Mouse (Mus musculus): ENCODE measurements around the gene Stx4a.
A peak's percentile ranks its signal among the peaks of the same experiment; 100 is the strongest.
"Not testable (repeated sequence)": the region's sequence is repeated elsewhere in the genome, so short reads cannot be mapped to it uniquely, and the experiment has no call there.

Gene Stx4a

DNA sequence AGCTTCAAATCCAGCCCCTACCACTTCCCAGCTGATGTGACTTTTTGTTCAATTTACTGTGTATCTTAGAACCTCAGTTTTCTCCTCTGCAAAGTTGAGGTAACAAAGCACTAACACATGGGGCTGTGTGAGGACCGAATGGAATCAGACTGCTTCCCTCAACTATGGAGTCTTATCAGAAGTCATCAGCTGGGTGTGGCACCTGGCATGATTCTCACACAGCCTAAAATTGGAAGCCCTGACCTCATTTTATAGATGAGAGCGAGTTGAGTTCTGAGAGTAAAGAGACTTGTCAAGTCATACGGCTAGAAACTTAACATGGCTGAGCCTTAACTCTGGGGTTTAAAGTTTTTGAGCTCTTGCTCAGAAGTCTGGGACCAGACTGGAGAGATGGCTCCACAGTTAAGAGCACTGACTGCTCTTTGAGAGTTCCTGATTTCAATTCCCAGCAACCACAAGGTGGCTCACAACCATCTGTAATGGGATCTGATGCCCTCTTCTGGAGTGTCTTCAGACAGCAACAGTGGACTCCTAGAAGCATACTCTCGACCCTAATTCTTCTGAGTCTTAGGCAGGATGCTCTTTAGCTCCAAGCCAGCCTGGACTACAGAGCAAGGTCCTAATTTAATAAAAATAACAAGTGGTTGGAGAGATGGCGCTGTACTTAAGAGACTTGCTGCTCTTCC, 46.2 kb downstream of the Stx4a start:
- no peak for DNase-seq

DNA sequence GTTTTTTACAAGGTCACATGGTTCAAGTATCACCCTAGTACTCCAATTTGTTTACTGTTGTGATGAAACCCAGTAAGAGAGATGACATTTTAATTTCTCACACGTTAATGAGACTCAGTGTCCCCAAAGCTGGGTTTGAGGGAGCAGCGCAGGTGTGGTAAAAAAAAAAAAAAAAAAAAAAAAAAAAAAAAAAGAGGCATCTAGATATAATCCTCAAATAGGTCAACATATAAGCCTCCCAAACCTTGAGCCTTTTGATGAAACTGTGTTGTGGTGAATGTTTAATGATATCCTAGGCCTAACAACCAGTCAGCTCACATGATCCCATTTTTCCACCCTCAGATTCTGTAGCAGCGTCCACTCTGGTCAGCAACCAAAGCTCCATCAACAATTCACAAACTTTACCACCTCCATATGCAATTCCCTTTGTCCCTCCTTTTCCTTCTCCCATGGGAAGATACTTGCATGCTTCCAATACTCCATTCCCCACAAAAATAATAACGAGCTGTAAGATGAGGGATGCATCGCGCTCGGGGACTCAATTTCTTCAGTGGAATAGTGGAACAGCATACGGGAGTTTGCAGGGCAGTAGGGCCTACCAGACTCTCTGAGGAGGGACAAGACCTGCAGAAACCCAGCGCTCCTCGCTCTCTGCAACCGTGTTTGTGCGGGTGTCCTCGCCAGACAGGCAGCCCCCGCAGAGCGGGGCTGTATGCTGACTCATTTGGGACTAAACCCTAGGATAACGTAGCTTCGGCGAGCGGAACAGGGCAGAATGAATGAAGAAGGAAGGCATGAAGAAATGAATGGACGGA, 50.9 kb downstream of the Stx4a start:
- DNase-seq: no peak

DNA sequence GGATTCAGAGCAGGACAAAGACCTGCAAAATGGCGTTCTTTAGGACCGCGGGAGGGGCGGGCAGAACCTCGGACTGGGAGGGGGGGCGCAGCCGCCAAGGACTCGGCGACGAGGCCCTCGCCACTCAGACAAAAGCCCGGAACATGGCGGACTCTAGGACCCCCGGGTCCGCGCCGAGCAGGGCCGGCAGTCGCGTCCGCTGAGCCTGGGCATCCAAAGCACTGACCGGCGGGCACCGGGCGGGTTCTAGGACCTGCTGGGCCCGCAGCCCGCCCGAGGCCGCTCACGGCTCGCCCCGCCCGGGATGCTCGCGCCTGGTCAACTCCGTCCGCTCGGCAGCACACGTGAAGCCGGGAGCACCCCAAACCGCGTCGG, 51.5 kb downstream of the Stx4a start:
- peak; percentile 87 for DNase-seq

DNA sequence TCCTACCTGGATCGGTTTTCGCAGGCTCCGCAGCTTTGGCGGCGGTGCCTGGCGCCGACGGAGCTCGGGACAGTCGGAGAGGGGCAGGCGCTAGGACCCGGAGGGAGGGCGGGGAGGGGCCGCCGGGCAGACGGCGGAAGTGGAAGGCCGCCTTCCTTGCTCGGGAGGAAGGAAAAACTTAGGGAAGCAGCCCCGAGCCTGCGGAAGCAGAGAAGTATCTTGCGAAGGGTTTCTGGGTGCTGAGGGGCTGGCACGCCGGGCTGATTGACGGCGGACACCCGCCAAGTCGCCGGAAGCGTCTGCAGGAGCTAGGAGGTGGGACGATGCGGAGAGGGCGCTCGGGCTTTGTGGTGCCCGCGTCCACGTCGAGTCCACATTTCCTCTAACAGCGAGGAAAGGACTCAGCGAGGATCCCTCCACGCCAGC, 52.0 kb downstream of the Stx4a start, which contains the start of gene Zfp646:
TSS of gene Zfp646 (plus strand) at position 181 of the 426 bp plus-strand sequence.
- DNase-seq: peak; percentile 70

DNA sequence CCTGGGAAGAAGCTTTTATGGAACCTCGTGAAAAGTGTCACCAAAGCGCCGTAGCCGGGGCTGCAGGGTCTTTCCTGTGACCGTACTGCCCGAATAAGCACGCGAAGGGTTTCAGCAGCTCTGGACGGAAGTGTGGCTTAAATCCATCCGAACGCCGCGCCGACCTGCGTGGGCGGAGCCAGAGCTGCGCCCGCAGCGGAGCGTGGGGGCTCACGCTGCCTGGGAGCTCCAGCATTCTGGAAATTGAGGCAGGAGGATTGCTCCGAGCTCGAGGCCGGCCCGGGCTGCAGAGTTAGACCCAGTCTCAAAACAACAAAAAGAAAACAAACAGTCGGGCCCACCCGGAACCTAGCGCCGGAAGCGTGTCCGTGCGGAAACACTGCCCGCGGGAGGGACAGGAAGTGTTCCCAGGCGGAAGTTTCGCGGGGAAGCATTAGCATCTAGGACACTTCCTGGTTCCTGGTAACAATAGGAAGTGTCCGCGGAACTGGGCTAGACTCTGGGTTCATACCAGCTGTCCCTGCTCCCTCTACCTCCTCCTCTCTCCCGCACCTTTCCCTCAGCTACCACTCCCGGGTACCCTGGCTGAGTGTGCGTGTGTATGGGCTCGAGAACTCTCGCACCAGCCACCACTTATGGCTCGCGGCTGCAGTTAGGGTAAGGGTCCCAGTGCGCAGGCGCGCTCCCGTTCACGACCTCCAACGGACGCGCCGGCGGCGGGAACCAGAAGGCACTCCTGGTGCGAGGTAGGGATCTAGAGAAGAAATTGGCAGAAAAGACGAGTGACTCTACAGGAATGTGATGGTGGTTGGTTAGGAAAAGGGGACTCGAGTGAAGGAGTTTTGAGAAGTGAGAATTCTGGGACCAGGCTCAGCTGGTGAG, 52.6 kb downstream of the Stx4a start, which contains the start of gene Zfp668:
TSS of gene Zfp668 (minus strand) at position 362 of the 882 bp plus-strand sequence.
- DNase-seq: peak; percentile 89

DNA sequence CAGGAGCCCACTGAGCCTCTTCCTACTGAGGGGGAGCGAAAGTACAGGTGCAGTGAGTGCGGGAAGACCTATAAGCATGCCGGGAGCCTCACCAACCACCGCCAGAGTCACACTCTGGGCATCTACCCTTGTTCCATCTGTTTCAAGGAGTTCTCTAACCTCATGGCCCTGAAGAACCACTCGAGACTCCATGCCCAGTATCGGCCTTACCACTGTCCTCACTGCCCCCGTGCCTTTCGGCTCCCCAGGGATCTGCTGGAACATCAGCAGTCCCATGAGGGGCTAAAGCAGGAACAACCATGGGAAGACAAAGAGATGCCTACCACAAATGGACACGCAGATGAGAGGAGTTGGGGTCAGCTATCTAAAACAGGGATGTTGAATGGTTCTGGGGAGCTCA, 55.2 kb downstream of the Stx4a start:
- DNase-seq: no peak

DNA sequence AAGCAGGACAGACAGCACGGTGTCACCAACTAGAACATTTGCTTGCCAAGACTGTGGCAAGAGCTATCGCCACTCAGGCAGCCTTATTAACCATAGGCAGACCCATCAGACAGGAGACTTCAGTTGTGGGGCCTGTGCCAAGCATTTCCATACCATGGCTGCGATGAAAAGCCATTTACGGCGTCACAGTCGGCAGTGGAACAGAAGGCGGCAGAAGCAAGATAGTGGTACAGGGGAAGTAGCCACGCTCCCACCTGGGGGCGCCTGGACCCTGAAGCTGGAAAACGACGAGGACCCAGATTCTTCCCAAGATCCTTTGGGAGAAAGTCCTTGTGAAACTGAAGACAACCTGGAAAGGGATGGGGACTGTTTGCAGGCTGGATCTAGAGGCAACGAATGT, 56.3 kb downstream of the Stx4a start:
- DNase-seq: no peak

DNA sequence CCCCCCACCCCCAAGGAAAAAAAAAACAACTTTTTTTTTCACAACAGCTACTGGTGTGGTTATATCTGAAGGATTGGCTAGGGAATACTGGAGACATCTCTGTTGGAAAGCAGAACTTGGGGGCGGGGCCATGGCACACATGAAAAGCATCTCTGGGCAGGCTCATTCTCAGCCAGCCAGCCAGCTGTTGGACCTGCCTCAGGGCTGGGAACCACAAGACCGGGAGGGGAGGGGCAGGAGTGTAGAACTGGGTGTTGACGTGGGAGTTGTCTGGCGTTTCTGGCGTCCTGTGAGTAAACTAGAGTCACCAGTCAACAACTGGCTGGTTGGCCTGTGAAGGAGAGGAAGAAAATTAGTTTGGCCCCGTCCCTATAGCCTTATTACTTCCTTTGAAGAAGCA, 61.9 kb downstream of the Stx4a start:
- no peak for DNase-seq

DNA sequence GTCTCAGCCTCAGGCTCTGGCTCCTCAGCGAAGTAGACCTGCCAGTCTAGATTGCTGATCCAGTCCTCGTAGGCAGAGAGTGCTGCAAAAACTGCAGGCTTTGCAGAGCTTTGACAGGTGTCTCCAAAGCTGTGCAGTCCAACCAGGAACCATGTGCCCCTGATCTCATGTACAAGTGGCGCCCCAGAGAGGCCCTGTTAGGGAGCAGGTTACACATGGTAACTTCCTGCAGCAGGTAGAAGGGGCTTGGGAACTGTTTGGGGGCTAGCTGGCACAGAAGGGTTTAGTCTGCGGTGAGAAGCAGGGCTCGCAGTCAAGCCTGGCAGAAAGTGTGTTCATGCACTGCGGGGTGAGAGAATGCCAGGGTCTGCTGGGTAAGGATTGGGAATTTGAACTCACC, 62.5 kb downstream of the Stx4a start:
- no peak for DNase-seq

DNA sequence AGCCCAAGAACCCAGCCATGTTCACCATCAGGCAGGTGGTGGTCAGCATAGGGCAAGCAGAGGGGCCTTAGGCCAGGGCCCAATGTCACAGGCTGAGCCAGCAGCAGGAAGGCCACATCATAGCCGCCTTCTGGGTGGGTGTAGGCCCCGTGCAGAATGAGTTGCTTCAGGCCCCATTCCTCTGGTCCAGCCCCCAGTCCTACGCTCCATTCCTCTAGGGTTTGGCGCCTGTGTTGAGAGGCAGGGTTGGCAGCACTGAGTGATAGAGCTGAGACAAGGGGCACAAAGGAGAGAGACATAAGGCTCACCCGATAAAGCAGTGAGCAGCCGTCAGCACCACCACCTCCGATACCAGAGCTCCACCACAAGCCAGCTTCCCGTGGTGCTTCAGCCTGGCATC, 63.1 kb downstream of the Stx4a start:
- no peak for DNase-seq

DNA sequence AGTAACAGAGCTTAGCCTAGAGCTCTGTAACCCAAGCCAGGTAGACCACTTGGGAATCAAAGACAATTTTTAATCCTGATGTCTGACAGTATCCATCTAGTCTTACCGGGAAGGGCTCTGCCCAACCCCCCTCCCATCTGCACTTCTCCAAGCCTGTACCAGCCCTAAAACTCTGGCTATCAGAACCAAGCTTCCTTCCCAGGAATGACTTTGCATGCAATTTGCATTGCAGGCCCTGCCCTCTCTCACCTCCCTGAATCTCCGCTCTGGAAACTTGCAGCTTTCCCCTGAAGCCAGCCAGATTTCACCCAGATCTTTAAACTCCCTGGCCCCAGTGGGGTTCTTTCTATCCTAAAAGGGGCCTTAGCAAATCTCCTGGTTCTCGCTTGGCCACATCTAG, 63.7 kb downstream of the Stx4a start:
- DNase-seq: no peak

DNA sequence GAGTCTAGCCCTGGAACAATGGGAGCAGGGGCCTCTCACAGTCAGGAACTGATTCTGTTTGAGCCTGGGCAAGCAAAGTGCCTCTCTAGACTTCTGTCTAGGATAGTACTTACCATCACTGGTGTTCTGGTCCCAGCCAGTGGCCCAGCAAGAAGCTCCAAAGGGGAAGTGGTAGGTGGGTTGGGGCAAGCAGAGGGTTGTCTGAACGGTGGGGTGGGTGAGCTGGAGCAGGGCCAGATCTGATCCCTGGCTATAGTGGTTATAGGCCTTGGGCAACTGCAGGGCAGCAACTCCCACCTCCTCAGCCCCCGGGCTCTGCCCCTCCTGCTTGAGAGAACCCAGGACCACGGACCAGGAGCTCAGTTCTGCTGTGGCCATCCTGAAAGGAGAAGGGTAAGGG, 64.7 kb downstream of the Stx4a start:
- DNase-seq: no peak

DNA sequence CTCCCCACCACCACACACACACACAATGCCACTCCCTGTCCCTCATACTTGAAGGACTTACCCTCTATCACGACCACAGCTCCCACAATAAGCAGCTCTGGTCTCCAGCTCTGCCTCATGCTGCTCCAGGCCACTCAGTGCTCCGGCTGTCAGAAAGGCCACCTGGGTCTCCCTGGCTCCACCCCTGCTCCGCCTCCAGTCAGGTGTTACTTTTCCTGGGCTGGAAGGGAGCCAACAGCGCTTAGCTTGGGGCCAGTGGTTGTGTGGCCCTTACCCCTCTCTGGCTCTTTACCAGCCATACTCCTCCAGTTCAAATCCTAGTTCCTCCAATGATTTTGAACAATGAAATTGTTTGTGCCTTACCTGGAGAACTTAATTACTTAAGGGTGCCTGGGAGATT, 66.7 kb downstream of the Stx4a start, which contains the start of gene Prss53:
TSS of gene Prss53 (minus strand) at position 173 of the 400 bp plus-strand sequence.
- peak; percentile 83 for DNase-seq

DNA sequence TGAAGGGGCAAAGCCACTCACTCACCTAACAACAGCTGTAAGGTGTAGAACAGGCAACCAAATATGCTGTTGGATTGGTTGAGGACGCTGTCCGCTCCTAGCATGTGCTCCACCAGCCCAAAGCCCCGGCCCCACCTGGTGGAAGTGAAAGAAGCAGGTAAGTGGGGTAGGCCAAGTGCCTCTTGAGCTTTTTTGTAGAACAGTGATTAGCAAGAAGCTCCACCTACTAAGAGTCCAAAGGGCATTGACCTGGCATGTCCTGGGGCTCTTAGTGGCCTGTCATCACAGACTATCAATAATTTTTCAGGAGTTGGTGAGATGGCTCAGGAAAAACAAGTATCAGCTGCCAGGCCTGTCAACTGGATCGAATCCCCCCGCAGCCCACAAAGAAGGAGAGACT, 70.4 kb downstream of the Stx4a start:
- no peak for DNase-seq

DNA sequence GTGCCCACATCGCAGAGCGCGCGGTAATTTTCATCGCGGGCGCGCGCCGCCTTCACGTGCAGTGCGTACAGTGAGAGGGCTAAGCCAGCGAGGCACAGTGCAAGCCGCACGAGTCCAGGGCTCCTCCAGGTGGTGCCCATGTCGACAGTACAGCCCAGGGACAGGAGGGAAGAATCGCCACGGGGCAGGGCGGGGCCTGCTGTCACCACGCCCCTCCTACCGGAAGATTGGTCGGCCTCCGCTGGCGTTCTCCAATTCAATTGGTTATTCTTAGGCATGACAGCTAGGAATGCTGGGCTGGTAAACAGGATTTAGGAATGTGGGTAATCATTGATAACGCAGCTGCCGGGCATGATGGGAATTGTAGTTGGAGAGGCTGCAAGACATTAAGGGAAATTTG, 71.3 kb downstream of the Stx4a start, which contains the start of the genes Gm21974 and Vkorc1:
TSS of gene Gm21974 (minus strand) at position 13 of the 400 bp plus-strand sequence.
TSS of gene Vkorc1 (minus strand) at position 176 of the 400 bp plus-strand sequence.
- peak; percentile 99 for DNase-seq

DNA sequence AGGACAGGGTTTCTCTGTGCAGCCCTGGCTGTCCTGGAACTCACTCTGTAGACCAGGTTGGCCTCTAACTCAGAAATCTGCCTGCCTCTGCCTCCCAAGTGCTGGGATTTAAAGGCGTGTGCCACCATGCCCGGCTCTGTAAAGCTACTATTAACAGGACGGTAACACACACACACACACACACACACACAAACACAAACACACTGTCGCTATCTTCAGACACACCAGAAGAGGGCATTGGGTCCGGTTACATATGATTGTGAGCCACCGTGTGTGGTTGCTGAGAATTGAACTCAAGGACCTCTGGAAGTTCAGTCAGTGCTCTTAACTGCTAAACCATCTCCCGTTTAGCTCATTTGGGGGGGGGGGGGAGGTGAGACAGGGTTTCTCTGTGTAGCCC, 71.8 kb downstream of the Stx4a start:
- not testable (repeated sequence) for DNase-seq

DNA sequence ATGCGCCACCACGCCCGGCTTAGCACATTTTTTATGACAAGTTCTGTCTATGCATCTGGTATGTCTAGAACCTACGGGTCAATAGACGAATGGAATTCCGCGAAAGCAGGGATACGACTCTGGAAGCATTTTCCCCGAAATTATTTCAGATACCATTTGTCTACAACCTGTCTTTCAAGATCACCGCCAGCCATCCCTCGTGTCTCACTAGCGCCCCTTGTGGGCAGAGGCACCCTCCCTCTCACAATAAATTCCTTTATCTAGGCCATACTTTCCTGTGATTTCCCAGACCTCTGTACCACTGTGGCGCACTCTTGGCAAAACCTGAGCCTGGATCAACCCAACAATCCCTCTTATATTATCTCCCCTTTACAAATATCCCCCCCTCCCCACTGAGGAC, 72.3 kb downstream of the Stx4a start:
- DNase-seq: peak; percentile 55

DNA sequence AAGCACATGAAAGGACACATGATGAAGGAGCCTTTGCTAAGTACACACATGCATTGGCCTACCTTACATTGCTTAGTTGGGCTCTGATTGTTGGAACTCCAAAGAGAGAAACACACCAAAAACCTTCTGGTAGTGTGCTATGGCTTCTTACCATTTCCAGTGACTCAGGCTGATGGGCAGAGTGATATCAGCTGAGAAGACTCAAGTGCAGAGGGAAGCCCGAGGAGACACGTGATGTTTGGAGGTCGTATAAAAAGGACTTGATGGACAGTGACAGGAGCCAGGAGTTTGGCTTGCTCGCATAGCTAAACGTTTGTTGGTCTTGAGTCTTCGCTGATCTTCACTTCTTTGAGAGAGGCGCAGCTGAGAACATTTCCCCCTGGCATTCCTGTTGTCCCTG, 73.4 kb downstream of the Stx4a start:
- DNase-seq: no peak

DNA sequence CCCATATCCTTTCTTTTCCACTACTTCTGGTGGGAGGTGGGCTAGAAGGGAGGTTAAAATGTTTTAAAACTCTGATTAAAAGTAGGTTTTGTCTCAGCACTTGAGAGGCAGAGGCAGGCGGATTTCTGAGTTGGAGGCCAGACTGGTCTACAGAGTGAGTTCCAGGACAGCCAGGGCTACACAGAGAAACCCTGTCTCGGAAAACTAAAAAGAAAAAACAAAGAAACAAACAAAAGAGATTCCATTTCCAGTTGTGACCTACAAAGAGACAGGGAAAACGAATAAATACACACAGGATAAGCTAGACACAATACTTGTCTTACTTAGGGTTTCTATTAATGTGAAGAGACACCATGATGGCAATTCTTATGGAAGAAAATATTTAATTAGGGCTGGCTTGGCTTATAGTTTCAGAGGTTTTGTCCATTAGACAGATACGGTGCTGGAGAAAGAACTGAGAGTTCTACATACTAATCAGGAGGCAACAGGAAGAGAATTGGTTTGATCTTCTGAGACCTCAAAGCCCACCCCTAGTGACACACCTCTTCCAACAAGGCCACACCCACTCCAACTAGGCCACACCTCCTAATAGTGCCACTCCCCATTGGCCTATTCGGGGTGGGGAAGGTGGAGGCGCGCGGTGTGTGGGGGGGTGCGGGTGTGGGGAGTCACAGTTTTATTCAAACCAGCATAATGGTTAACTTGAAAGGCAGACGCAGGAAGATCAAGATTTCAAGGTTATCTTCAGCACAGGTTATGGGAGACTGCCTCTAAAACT, 74.3 kb downstream of the Stx4a start:
- DNase-seq: no peak

Data from kidney, adult 11 months (tissue).